Mouse (Mus musculus): ENCODE results near the gene Btbd35f28. TPM values are rescaled to one million over a fixed set of nuclear protein-coding genes. Genes with fewer than 3 reads are reported as not detected.
"Not testable (repeated sequence)": the region's sequence is repeated elsewhere in the genome, so short reads cannot be mapped to it uniquely, and the experiment has no call there.

The Btbd35f28 gene
- not detected in 2 replicates for polyA plus RNA-seq (2016; fragmentation: Nextera tagmentation; extraction: Ambion mirVana)

GRCm38 (mm10) chrX:4196276-4196675 is at the start of gene Btbd35f28:
Gene Btbd35f28 (plus strand): TSS chrX:4196576.
- not testable (repeated sequence) for H3K4me2 ChIP-seq; H3K27ac ChIP-seq; H3K27me3 ChIP-seq; H3K9me3 ChIP-seq; H3K4me3 ChIP-seq (replicated peaks); H3K9ac ChIP-seq; ATAC-seq (ENCODE audit: low FRiP score); H3K36me3 ChIP-seq (replicated peaks); H3K4me1 ChIP-seq
- WGBS: no CpG with 5 or more reads among the region's 2 CpGs

Other genes with a start within 250 kb of the Btbd35f28 start
- not detected in 2 replicates for gene Btbd35f16, start 239.6 kb upstream of the Btbd35f28 start, polyA plus RNA-seq (2016; fragmentation: Nextera tagmentation; extraction: Ambion mirVana)
- not detected in 2 replicates for gene Btbd35f3, start 158.9 kb upstream of the Btbd35f28 start, polyA plus RNA-seq (2016; fragmentation: Nextera tagmentation; extraction: Ambion mirVana)
- gene Btbd35f20, start 94.7 kb downstream of the Btbd35f28 start, polyA plus RNA-seq (2016; fragmentation: Nextera tagmentation; extraction: Ambion mirVana): not detected in 2 replicates
- gene Btbd35f17, start 174.1 kb downstream of the Btbd35f28 start, polyA plus RNA-seq (2016; fragmentation: Nextera tagmentation; extraction: Ambion mirVana): not detected in 2 replicates